In genomic region chr15:100908817-100909216, GRCm38 (mm10) we compare ENCODE assay signal across 13 mouse cellular contexts. TPM values are rescaled to one million over a fixed set of nuclear protein-coding genes. Genes with fewer than 3 reads are reported as not detected.
A peak's percentile ranks its signal among the peaks of the same experiment; 100 is the strongest.
DNase-seq lines count a peak whose midpoint lies in the region; ATAC-seq and TF ChIP-seq lines count a peak whose summit lies in the region.
"Had no signal": no experiment of that assay in that cellular context is flagged by ENCODE, and none has a peak within 500 bp of the region (broad histone marks: within the 10 kb centered on the region; RNA-seq: fewer than 3 reads in every experiment).

No protein-coding gene starts in this region.

- peak overlapping the region; percentile 72 for H3K27ac ChIP-seq in forebrain, postnatal 0 days (ENCODE audit: low read depth, low read length)
- H3K27ac ChIP-seq in midbrain, embryonic 15.5 days = peak overlapping the region; percentile 69
- H3K27ac ChIP-seq: lung, embryonic 15.5 days had no signal

- H3K4me1 ChIP-seq in forebrain, postnatal 0 days (ENCODE audit: insufficient read depth) = peaks cover 16% of the 10 kb centered on the region
- peaks cover 23% of the 10 kb centered on the region for H3K4me1 ChIP-seq in midbrain, embryonic 15.5 days
- H3K4me1 ChIP-seq: lung, embryonic 15.5 days had no signal

- TF ChIP-seq CTCF in forebrain, postnatal 0 days (IDR thresholded peaks at IDR 0.05; ENCODE audit: low read depth) = no peak

- H3K9me3 ChIP-seq in forebrain, postnatal 0 days (ENCODE audit: low read length) = no peaks in the 10 kb centered on the region
- H3K9me3 ChIP-seq in midbrain, embryonic 15.5 days = no peaks in the 10 kb centered on the region
- H3K9me3 ChIP-seq: lung, embryonic 15.5 days had no signal

- 62% methylated on average over 3 of the region's 3 CpGs for WGBS in forebrain, postnatal 0 days
- WGBS in midbrain, embryonic 15.5 days = 48% methylated on average over 3 of the region's 3 CpGs

- H3K27me3 ChIP-seq in forebrain, postnatal 0 days (ENCODE audit: insufficient read depth, low read length) = no peaks in the 10 kb centered on the region
- H3K27me3 ChIP-seq in midbrain, embryonic 15.5 days (replicated peaks) = no peaks in the 10 kb centered on the region
- H3K27me3 ChIP-seq: lung, embryonic 15.5 days had no signal

- no peaks in the 10 kb centered on the region for H3K36me3 ChIP-seq in forebrain, postnatal 0 days (ENCODE audit: insufficient read depth)
- no peaks in the 10 kb centered on the region for H3K36me3 ChIP-seq in midbrain, embryonic 15.5 days (replicated peaks)
- H3K36me3 ChIP-seq: lung, embryonic 15.5 days had no signal

- no peak overlapping the region for H3K4me3 ChIP-seq in forebrain, postnatal 0 days (ENCODE audit: low read depth, low read length)
- H3K4me3 ChIP-seq in midbrain, embryonic 15.5 days = no peak overlapping the region
- H3K4me3 ChIP-seq: lung, embryonic 15.5 days had no signal

- H3K4me2 ChIP-seq in forebrain, postnatal 0 days (ENCODE audit: low read depth) = no peak overlapping the region
- H3K4me2 ChIP-seq in midbrain, embryonic 15.5 days = no peak overlapping the region
- H3K4me2 ChIP-seq: lung, embryonic 15.5 days had no signal

- DNase-seq in cerebellum, adult 11-12 months = peak; percentile 46
- DNase-seq in cerebellum, adult 8-10 months = no peak
- DNase-seq in embryo, embryonic 10 days (ENCODE audit: low spot score) = peak; percentile 22
- DNase-seq in forebrain, postnatal 0 days = no peak
- DNase-seq in gastrocnemius, postnatal 4 days (ENCODE audit: low spot score in 2 of 2) = no peak
- DNase-seq in urinary bladder, adult 2 months (ENCODE audit: low spot score) = no peak
- DNase-seq: adrenal gland, postnatal 14 days; heart, postnatal 14 days; kidney, adult 9 months; thymus, postnatal 14 days had no signal

- no peak overlapping the region for H3K9ac ChIP-seq in forebrain, postnatal 0 days
- no peak overlapping the region for H3K9ac ChIP-seq in midbrain, embryonic 15.5 days
- H3K9ac ChIP-seq: lung, embryonic 15.5 days had no signal

- no peak for ATAC-seq in forebrain, postnatal 0 days
- ATAC-seq in midbrain, embryonic 15.5 days (replicated peaks) = no peak
- no peak for ATAC-seq in erythroblast, adult 5-6 weeks (replicated peaks; ENCODE audit: low FRiP score, poor library complexity, severe bottlenecking)

RNA-seq across cellular contexts. Expression of gene Scn8a, which starts 39.2 kb away (rescaled TPM):
- total RNA-seq in forebrain, postnatal 0 days (2014; rRNA removed) = 22.1 and 26.9 TPM in 2 replicates
- polyA plus RNA-seq in forebrain, postnatal 0 days (2015; fragmentation: Nextera tagmentation; extraction: Ambion mirVana) = 11.7 and 15.5 TPM in 2 replicates
- 20.0 and 22.7 TPM in 2 replicates for polyA plus RNA-seq in midbrain, embryonic 15.5 days (2015; fragmentation: Nextera tagmentation; extraction: Ambion mirVana)
- 1 to 10 TPM; 1.2 to 1.9 TPM for total RNA-seq in gastrocnemius, postnatal 4 days (2021)
- 0.41 and 0.48 TPM in 2 replicates for polyA plus RNA-seq in urinary bladder, adult 2 months (2012; rRNA removed)
- total RNA-seq in erythroblast, adult 5-6 weeks (2015; ENCODE audit: low replicate concordance) = not detected in 2 replicates
- not detected in 2 replicates for total RNA-seq in erythroblast, adult 5-6 weeks (2017; ENCODE audit: low replicate concordance)

Comparison
In these comparisons a context has a peak if more than half of its experiments do, and no peak if none do; other contexts are left out.
1. DNase-seq: peak in cerebellum, adult 11-12 months (single experiment) and embryo, embryonic 10 days (single experiment); none in cerebellum, adult 8-10 months (single experiment), forebrain, postnatal 0 days (single experiment), gastrocnemius, postnatal 4 days (0 of 2) and urinary bladder, adult 2 months (single experiment).